In genomic region chr8:126565954-126566445, GRCm38 (mm10) we compare ENCODE assay signal across 8 mouse cellular contexts. TPM values are rescaled to one million over a fixed set of nuclear protein-coding genes. Genes with fewer than 3 reads are reported as not detected.
A peak's percentile ranks its signal among the peaks of the same experiment; 100 is the strongest.
DNase-seq lines count a peak whose midpoint lies in the region; ATAC-seq and TF ChIP-seq lines count a peak whose summit lies in the region.

No protein-coding gene starts in this region.

- no peaks in the 10 kb centered on the region for H3K36me3 ChIP-seq in embryonic facial prominence, embryonic 14.5 days (ENCODE audit: control insufficient read depth, insufficient read depth, low read length)
- no peaks in the 10 kb centered on the region for H3K36me3 ChIP-seq in heart, embryonic 14.5 days (ENCODE audit: control insufficient read depth, insufficient read depth, low read length)
- no peaks in the 10 kb centered on the region for H3K36me3 ChIP-seq in lung, embryonic 14.5 days (ENCODE audit: insufficient read depth)

- DNase-seq in frontal cortex, adult 2 months (ENCODE audit: extremely low spot score in 1 of 2, low spot score in 1 of 2) = no peak
- DNase-seq in embryonic facial prominence, embryonic 14.5 days (ENCODE audit: low spot score) = no peak
- peak; percentile 17 for DNase-seq in lung, embryonic 14.5 days
- no peak for DNase-seq in spleen, postnatal 10 days (ENCODE audit: low spot score in 2 of 2)
- DNase-seq in cerebellum, adult 11-12 months = no peak

- TF ChIP-seq CTCF in lung, embryonic 14.5 days (IDR thresholded peaks at IDR 0.05; ENCODE audit: low read depth) = no peak
- no peak for TF ChIP-seq CTCF in olfactory bulb, adult 2 months (IDR thresholded peaks at IDR 0.05; ENCODE audit: insufficient read depth, low read depth, low read length)

- H3K4me2 ChIP-seq in embryonic facial prominence, embryonic 14.5 days (ENCODE audit: low read depth, low read length) = peak overlapping the region; percentile 39
- H3K4me2 ChIP-seq in heart, embryonic 14.5 days (ENCODE audit: low read length) = peak overlapping the region; percentile 62
- H3K4me2 ChIP-seq in lung, embryonic 14.5 days = peak overlapping the region; percentile 34

- H3K4me1 ChIP-seq in embryonic facial prominence, embryonic 14.5 days (ENCODE audit: control insufficient read depth, insufficient read depth, low read length) = peaks cover 41% of the 10 kb centered on the region
- peaks cover 34 to 46% of the 10 kb centered on the region in 2 experiments for H3K4me1 ChIP-seq in heart, embryonic 14.5 days (ENCODE audit: control insufficient read depth in 2 of 2, insufficient read depth in 2 of 2, low read length in 2 of 2)
- peaks cover 8% of the 10 kb centered on the region for H3K4me1 ChIP-seq in lung, embryonic 14.5 days (ENCODE audit: insufficient read depth)
- peaks cover 20% of the 10 kb centered on the region for H3K4me1 ChIP-seq in olfactory bulb, adult 2 months (ENCODE audit: control insufficient read depth, insufficient read depth, low read length)

- no peaks in the 10 kb centered on the region for H3K27me3 ChIP-seq in embryonic facial prominence, embryonic 14.5 days (replicated peaks; ENCODE audit: control insufficient read depth, insufficient read depth, low read length)
- H3K27me3 ChIP-seq in heart, embryonic 14.5 days (ENCODE audit: control insufficient read depth, insufficient read depth, low read length) = no peaks in the 10 kb centered on the region
- no peaks in the 10 kb centered on the region for H3K27me3 ChIP-seq in lung, embryonic 14.5 days (ENCODE audit: insufficient read depth, low read length)

- 0 out of 2 replicates have a peak, but pooled peaks have one; percentile 2 for ATAC-seq in frontal cortex, adult (ENCODE audit: low TSS enrichment)
- ATAC-seq in embryonic facial prominence, embryonic 14.5 days (ENCODE audit: low read depth) = peak; percentile 1; the same call in 1 of the 2 replicates
- ATAC-seq in heart, embryonic 14.5 days (ENCODE audit: insufficient number of reproducible peaks, insufficient read depth, low FRiP score, low read depth) = peak; percentile 29; the same call in 1 of the 2 replicates
- peak; percentile 4; the same call in 1 of the 2 replicates for ATAC-seq in lung, embryonic 14.5 days (ENCODE audit: insufficient read depth)

- no peak overlapping the region for H3K4me3 ChIP-seq in embryonic facial prominence, embryonic 14.5 days (ENCODE audit: low read depth, low read length)
- H3K4me3 ChIP-seq in heart, embryonic 14.5 days (ENCODE audit: control insufficient read depth in 1 of 2, insufficient read depth in 1 of 2, low read depth in 1 of 2, low read length in 2 of 2) = no peak overlapping the region
- H3K4me3 ChIP-seq in lung, embryonic 14.5 days (ENCODE audit: low read depth, low read length) = no peak overlapping the region
- no peak overlapping the region for H3K4me3 ChIP-seq in olfactory bulb, adult 2 months (ENCODE audit: insufficient read depth, low read depth, low read length)

- H3K27ac ChIP-seq in embryonic facial prominence, embryonic 14.5 days (replicated peaks; ENCODE audit: low read depth, low read length) = peak overlapping the region; percentile 88
- peak overlapping the region; percentile 99 for H3K27ac ChIP-seq in heart, embryonic 14.5 days (replicated peaks in 1 of 2; ENCODE audit: control insufficient read depth in 1 of 2, insufficient read depth in 1 of 2, low read depth in 2 of 2, low read length in 2 of 2)
- peak overlapping the region; percentile 91 for H3K27ac ChIP-seq in lung, embryonic 14.5 days (ENCODE audit: low read depth)
- H3K27ac ChIP-seq in olfactory bulb, adult 2 months (ENCODE audit: insufficient read depth, low read depth, low read length) = peak overlapping the region; percentile 85; the same call in 1 of the 2 replicates

- H3K9ac ChIP-seq in embryonic facial prominence, embryonic 14.5 days (ENCODE audit: low read depth, low read length) = peak overlapping the region; percentile 39; the same call in 1 of the 2 replicates
- peak overlapping the region; percentile 73 for H3K9ac ChIP-seq in heart, embryonic 14.5 days (ENCODE audit: low read length)
- no peak overlapping the region for H3K9ac ChIP-seq in lung, embryonic 14.5 days

- H3K9me3 ChIP-seq in embryonic facial prominence, embryonic 14.5 days (ENCODE audit: control insufficient read depth, low read length) = no peaks in the 10 kb centered on the region
- no peaks in the 10 kb centered on the region for H3K9me3 ChIP-seq in heart, embryonic 14.5 days (ENCODE audit: control insufficient read depth, low read length)
- no peaks in the 10 kb centered on the region for H3K9me3 ChIP-seq in lung, embryonic 14.5 days (ENCODE audit: low read depth, low read length)

- TF ChIP-seq POLR2A in olfactory bulb, adult 2 months (IDR thresholded peaks at IDR 0.05; ENCODE audit: insufficient read depth, low read depth, low read length) = no peak

- WGBS in embryonic facial prominence, embryonic 14.5 days = 38% methylated on average over 4 of the region's 6 CpGs
- WGBS in heart, embryonic 14.5 days = 22% methylated on average over 6 of the region's 6 CpGs
- 42% methylated on average over 6 of the region's 6 CpGs for WGBS in lung, embryonic 14.5 days
- WGBS in olfactory bulb, adult 2 months = 31% methylated on average over 6 of the region's 6 CpGs

RNA-seq across cellular contexts. Expression of gene Irf2bp2, which starts 27.8 kb away (rescaled TPM):
- polyA plus RNA-seq in frontal cortex, adult 2 months (2012; rRNA removed) = 36.5 and 40.8 TPM in 2 replicates
- polyA plus RNA-seq in embryonic facial prominence, embryonic 14.5 days (2014; fragmentation: Nextera tagmentation; extraction: Ambion mirVana) = 10.6 and 10.7 TPM in 2 replicates
- 8.1 and 9.1 TPM in 2 replicates for polyA plus RNA-seq in heart, embryonic 14.5 days (2014; fragmentation: Nextera tagmentation; extraction: Ambion mirVana)
- 8.9 and 9.3 TPM in 2 replicates for polyA plus RNA-seq in lung, embryonic 14.5 days (2014; fragmentation: Nextera tagmentation; extraction: Ambion mirVana)
- not detected in 2 replicates for polyA plus RNA-seq in olfactory bulb, adult 2 months (2012; ENCODE audit: insufficient read depth, insufficient read length, low replicate concordance, missing spikeins)
